Mouse (Mus musculus): ENCODE measurements around the gene Cib2.
"Not testable (repeated sequence)": the region's sequence is repeated elsewhere in the genome, so short reads cannot be mapped to it uniquely, and the experiment has no call there.

Gene Cib2

DNA sequence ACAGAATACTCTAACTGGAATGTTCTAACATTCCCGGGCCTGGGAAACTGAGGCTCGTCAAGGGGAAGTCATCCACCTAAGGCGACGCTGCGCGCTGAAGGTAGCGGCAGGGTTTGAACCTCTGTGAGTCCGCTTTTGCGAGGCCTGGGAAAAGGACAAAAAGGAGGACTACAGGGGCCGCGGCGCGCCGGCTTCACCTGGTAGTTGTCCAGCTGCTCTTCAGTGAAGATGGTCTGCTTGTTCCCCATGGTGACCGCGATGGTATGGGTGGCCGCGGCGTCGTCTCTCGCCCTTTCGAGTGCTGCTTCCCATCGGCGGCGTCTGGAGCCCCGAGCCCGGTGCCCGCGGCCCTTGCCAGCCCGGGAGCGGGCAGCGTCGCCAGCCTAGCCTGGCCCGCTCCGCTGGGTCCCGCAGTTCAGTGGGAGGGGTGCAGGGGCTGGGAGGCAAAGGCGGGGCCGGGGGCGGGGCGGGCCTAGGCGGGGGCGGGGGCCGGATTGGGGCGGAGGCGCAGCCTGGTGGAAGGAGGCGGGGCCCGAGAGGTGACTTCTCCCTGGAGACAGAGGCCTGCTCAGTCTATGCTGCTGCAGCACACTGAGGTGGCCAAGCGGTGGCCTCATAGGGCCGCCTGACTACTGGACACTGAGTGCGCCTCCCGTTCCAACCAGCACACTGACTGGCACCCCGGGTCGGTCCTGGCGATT, at the start of gene Cib2:
Cib2 (minus strand) TSS at position 448 of the 701 bp plus-strand sequence.
- CTCF ChIA-PET = interaction anchor here (0.6 kb wide), 1 partner anchor 117 kb away, joined by 3 read pairs; no protein-coding TSS in a partner anchor

DNA sequence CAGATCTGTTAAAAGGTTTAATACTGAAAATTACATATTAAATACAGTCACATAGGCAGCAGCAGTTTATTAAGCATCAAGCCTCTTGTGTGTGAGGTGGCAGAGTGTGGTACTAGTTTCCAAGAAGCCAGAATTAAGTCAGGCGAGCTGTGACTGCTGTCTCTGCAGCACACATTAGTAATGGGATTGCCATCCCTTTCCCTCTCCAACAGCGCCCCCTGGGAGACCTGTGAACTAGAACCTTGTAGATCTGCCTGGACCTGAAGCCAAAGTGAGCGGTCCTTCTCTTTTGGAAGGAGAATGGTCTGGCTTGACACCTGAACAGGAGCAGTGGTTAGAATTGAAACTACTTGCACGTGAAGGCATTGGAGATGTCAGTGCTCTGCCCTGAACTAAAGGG, 44.9 kb upstream of the Cib2 start:
- CTCF ChIA-PET = interaction anchor here (0.7 kb wide), 1 partner anchor 194 kb away, joined by 4 read pairs; no protein-coding TSS in a partner anchor

DNA sequence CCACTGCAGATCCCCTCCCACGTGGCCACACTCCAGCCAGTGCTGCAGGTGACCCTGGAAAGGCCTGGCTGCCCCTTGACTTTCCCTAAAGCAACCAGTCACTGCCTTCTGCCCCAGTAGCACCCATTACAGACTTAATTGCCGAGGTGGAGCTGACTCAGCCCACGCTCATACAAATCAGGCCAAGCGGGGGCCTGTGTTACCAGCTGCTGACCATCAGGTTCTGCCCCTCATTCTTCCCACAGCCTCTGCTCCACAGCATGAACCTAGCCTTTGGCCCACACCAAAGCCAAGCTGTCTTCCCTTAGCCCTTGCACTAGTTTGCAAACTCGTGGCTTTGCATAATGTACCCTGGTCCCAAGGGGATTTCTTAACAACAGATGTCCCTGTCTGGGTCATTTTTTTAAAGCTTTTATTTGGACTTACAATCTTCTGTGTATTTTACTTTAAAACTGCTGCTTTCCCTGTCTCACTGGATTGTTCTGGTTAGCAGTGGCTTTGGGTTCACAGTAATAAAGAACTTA, 44.2 kb upstream of the Cib2 start:
- CTCF ChIA-PET = no interaction called here

DNA sequence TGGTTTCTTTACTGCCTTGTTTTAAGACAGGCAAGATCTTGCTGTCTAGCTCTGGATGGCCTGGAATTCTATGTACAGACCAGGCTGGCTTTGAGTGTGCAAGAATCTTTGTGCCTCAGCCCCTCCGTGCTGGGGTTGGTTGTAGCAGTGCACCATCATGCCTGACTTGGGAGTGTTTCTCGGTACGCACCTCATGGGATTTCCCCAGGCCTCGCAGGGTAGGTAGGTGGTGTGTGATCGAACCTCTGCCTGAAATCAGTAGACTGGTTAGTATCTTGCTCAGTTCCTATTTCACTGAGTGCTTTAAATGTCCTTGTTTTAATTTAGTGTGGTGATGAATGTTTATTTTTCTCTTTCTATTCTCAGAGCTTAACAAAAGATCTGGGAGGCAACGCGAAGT, 42.9 kb upstream of the Cib2 start:
- CTCF ChIA-PET = no interaction called here

DNA sequence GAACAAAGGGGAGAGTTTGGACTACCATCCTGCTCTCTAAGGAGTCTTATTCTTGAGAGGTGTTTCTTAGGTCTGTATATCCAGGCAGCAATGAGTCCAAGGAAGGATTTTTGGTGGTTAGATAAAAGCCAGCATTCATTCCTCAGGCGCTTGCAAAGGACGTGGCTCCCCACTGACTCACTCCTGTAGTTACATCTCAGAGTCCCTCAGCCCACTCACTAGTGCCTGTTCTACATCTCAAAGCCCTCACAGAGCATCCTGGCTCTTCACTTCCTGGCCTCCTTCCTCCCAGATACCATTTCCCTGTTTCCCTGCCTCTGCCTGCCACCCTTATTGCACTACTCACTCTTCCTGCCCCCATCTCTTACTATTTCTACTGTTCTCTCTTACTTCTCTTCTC, 42.4 kb upstream of the Cib2 start:
- CTCF ChIA-PET = no interaction called here

DNA sequence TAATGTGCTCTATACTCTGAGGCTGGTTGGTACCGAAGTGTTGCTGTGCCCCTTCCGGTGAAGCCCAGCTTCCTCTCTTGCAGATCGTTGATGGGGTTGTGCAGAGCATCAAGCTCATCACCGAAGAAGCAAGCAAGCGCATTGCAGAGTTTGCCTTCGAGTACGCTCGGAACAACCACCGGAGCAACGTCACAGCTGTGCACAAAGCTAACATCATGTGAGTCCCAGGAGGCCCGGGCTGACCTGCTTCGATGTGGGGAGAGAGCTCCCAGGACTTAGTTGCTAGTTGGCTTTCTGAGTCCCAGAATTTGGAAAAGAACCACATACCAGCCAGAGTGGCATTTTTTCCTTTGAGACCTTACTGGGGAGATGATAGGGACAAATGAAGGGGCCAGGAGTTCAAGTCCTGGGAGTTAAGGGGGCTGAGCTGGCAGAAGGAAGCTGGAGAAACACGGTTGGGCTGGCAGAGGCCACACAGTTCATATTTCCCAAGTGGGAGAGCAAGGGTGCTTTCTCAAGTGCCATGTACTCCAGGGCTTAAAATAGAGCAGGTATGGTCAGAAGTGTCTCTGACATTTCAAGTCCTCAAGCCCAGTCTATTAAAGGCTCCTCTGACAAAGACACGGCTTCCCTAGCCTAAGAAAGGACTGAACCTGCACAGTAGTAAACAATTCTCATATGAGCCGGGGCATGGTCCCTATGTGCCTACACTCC, 36.9 kb upstream of the Cib2 start:
- CTCF ChIA-PET = no interaction called here

DNA sequence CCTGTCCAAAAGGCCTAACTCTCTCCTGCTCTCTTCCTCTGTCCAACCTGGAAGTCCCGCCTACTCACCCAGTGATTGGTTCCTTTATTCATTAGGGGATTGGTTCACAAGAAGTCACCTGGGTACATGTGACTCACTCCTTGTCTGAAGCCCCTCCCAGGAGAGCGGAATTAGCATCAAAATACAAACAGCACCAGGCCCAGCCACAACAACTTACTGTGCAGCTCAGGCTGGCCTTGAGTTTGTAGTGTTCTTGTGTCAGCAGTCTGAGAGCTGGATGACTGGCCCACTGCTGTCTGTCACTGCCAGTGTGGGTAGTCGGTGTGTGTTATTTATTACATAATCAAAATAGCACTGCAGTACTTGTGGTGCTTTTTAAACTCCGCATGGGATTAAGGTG, 33.6 kb upstream of the Cib2 start:
- CTCF ChIA-PET = not testable (repeated sequence)

DNA sequence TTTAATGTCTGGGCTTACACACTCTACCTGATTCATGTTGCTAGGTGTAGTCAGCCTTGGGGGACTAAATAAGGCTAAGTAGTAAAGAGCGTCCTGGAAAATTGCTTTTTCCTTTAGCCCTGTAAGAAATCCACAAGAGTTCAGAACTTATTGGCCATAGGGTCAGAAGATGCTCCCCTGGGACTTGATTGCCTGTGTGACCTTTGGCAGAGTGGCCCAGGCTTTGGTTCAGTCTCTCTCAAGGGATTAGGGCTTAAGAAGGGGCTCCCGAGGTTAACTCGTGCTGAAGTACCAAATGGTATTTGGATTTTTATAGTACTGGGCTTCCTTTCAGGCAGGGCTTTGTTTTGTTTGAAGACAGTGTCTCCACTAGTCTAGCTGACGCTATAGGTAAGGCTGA, 27.8 kb upstream of the Cib2 start:
- CTCF ChIA-PET = no interaction called here

DNA sequence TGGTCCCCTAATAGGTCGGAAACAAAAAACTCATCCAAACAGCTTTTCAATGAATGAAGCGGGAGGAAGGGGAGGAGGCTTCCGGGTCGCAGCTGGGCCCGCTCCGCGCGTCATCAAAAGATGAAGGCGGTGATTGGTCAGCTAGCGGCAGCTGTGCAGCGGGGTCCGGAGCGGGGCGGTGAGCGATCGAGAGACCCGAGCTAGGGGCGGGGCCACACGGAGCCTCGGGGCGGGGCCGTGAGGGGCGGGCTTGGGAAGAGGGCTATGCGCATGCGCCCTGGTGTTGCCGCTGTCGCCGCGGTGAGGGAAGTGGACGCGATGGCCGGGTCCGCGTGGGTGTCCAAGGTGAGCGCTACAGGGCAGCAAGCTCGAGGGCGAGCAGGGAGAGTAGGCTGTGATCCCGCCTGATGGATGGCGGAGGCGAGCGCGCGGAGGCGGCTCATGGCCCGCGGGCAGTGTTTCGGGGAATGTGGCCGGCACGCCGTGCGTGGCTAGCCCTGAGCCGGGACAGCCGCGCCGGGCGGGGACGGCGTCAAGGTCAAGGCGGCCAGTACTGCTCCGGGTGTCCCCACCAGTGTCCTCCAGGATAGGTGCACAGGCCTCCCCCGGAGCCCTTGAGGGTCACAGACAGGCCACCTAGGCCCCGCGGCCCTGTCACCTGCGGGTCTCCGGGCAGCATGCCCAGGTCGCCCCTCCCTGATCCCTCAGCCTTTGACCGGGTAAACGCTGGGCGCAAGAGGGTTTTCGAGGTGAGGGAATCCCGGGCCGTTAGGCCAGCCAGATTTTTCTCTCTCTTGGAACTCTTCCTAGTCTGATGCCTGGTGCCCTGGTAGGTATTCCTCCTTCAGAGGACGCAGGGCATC, 26.4 kb upstream of the Cib2 start, which contains the start of gene Idh3a:
Idh3a (plus strand) TSS at position 136 of the 863 bp plus-strand sequence.
- CTCF ChIA-PET = no interaction called here

DNA sequence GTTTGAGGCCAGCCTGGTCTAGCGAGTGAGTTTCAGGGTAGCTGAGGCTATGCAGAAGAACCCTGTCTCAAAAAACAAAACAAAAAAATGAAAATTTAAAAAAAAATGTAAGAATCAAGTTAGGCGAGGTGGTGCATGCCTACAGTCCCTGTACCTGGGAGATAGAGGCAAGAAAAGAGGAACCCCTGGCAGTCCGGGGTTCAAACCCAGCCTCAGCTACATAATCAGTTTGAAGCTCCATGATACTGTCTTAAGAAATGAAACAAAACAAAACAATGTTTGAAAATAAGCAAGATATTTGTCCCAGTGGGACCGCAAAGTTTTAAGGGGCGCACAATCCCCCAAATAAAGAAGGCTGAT, 25.8 kb upstream of the Cib2 start:
- CTCF ChIA-PET = no interaction called here

DNA sequence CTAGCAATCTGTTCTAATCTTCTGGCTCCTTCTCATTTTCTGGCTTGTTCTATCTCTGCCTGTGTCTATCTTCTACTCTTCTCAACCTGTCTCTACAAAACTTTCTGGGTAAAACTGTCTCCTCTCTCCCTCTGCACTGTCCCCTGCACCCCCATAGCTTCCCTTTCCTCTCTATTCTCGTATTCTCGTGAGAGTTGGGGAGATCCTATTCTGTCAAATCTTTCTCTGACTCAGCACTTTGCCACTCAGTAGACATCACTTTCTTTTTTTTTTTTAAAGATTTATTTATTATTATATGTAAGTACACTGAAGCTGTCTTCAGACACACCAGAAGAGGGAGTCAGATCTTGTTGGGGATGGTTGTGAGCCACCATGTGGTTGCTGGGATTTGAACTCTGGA, 24.1 kb upstream of the Cib2 start:
- CTCF ChIA-PET = not testable (repeated sequence)

DNA sequence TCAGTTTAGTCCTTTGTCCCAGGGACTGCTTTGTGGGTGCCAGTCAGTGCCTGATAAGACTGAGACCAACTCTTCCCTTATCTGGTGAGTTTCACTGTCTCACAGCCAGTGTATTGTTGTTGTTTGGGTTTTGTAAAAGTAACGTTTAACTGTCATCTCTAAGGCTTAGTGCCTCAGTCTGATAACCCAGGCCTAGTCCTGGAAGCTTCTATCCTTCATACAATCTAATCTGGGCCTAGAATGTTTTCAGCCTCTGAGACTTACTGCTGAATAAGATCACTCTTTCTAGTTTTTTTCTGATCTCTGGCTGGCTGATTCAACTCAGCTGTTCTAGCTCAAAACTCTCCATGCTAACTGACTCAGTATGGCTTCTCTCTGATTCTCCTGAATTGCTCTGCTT, 23.7 kb upstream of the Cib2 start:
- CTCF ChIA-PET = no interaction called here

DNA sequence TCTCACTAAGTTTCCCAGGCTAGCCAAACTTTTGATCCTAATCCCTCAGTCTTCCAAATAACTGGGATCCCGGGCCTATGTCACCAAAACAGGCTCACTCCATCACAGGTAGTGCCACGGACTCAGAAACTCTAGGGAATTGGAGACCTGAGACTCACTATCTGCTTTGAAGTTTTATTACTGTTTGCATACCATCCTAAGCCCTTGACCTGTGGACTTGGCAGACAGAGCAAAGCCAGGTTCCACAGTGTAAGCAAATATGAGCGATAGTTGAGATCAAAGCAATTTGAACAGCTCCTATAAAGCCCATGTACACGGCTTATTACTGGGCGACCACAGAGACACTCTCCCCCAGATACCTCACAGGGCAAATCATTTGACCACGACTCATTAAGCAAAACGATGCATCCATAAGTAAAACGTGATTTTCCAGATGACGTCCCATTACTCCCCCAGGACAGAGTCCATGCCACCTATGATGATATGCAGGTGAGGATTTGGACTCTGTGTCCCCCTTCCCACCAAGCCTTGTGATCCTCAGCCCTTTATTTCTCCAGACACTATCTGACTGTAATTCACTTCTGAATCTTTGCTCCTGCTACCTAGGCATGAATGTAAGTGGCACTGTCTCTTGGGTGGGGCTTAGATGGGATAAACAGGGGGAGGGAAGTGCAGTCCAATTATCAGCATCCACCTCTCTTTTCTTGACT, 11.3 kb upstream of the Cib2 start:
- CTCF ChIA-PET = no interaction called here

DNA sequence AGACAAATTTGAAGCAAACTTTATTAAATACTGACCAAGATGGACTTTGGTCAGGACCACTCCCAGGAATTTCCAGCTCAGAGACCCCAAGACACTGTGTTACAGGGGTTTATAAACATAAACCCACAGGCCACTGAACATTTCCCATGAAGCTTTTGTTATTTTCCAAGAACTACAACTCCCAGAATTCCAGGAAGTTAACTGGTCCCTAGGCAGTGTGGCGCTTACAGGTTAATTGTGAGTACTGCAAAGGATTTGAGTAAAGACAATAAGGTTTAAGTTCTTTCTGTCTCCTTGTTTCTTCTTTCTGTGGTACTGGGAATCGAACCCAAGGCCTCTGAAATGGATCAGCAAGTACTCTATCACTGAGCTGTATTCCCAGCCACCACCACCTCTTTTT, 8.7 kb upstream of the Cib2 start:
- CTCF ChIA-PET = no interaction called here

DNA sequence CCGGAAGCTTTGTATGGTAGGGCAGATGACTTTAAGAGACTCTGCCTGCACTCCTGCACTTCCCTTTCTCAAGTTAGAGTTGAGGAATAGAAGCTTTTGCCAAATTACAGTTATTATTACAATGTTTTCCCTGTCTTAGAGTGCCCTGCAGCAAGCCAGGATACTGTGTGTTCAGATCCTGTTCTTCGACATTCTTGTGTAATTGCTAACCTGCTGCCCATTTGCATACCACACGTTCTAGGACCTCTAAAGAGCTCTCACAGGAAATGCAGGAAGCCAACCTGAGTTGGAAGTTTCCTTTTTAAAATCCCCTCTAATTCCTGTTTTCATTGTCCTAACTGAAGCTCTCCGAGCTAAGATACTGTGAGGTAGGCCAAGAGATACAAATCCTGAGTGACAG, 6.9 kb upstream of the Cib2 start:
- CTCF ChIA-PET = no interaction called here

DNA sequence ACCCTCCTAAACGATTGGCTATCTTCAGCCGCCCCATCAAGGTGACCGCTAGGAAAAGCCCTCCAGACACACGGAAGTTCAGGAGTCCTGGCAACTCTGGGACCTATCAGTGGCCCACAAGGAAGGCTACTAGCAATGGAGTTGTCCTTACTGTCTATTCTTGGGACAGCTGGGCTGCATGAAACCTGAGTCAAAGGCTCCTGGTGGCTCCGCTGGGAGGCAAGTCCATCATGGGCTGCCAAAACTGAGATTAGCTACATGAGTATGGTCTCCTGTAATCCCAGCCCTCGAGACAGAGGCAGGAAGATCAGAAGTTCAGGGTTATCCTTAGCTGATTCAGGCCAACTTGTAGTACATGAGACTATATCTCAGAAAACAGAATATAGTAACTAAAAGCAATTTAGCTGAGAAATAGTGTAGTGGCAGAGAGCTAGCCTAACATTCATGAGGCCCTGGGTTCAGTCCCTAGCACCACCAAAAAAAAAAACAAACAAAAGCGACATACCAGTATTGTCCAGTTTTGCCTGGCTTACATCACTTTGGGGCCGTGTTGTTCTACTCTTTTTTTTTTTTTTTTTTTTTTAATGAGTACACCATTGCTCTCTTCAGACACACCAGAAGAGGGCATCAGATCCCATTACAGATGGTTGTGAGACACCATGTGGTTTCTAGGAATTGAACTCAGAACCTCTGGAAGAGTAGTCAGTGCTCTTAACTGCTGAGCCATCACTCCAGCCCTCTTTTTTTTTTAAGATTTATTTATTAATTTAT, 998 bp upstream of the Cib2 start:
- CTCF ChIA-PET = no interaction called here

DNA sequence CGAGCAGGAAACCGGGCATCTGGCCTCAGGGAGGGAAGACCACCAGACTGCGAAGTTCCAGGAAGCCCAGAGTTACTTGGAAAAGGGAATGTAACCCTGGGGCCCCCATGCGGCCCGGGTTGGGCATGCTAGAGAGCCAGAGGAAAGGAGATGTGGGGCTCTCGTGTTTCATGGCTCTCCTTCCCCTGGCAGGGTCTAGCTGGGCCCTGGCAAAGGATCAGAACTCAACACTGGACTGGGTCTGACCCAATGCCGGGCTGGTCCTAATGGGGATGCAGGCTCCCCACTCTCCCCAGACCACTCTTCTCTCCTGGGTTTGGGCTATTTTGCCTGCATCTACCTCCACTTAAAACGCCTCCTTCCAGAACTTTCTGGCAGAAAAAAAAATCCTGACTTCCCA, 1.3 kb downstream of the Cib2 start:
- CTCF ChIA-PET = no interaction called here

DNA sequence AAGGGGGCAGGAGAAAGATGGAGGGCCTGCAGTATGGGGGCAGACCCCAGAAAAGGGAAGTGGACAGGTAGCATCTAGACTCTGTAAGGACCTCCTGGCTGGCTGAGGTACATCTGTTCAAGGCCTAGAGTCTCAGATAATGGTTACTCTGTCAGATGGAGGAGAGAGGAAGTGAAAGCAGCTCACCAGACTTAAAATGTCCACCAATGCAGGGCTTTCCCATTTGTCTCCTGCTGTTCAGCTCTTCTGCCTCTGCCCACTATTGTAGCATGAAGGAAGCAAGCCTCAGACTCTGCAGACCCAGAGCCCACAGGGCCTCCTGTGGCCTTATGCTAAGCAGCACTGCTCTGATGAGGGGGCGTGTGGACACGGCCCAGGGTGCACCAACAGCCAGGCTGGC, 5.0 kb downstream of the Cib2 start:
- CTCF ChIA-PET = interaction anchor here (0.5 to 0.8 kb wide), 2 partner anchors 10 to 1280 kb away, joined by 3 read pairs; no protein-coding TSS in a partner anchor

DNA sequence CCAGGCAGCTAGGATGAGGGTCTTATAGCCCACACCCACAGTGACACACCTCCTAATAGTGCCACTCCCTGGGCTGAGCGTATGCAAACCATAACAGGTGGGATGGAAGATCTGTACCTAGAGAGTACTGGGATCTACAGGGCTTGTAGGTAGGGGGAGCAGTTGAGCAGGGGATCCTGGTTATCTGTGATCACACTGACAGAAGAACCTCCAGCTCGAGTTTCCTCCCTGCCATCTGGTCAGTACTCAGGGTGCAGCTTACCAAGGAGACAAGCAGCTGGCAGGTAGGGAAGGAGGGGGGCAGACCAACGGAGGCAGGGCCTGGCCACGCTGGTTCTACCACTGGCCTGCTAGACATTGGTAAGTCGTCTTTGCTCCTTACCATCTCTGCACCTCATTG, 7.6 kb downstream of the Cib2 start:
- CTCF ChIA-PET = interaction anchor here (0.6 kb wide), 1 partner anchor 81 kb away, joined by 3 read pairs; no protein-coding TSS in a partner anchor

DNA sequence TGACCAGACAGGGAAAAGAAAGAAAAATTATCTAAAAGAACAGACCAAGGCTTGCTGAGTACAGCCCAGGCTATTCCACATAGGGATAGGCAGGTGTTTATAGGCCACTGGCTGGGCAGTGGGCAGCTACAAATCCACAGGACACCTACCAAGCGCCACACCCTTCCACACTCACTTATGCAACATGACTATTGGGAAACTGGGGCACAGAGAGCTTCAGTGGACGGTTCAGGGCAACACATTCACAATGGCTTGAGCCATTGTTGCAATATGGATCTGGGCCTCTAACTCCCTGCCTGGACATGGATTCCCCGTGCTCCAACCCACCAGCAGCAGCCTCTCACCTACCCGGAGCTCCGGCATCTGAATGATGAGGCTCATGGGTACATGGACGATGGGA, 10.6 kb downstream of the Cib2 start:
- CTCF ChIA-PET = no interaction called here

DNA sequence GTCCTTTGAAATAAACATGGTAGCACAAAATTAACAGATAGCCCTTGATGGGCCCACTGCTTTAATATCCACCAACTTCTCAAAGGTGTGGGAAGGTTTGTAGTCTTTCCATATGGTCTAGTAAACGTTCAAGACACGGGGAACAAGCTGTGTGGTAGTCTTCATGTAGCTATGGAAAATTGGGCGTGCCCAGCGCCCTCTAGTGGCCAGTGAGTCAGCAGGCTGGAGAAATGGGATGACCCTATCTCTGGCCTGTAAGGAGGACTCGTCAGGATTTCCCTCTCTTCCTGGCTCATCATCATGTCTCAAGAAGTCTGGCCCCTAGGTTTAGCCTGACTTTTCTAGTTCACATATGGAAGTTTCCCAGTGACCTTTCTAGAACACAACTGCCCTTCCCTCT, 12.5 kb downstream of the Cib2 start:
- CTCF ChIA-PET = interaction anchor here (0.6 kb wide), 1 partner anchor 65 kb away, joined by 3 read pairs; no protein-coding TSS in a partner anchor

Data from spleen, embryonic (tissue).